Mouse (Mus musculus): ENCODE measurements around the gene Ccr10. TPM values are rescaled to one million over a fixed set of nuclear protein-coding genes. Genes with fewer than 3 reads are reported as not detected.

The Ccr10 gene
- polyA plus RNA-seq, 2 experiments, result not detected

DNA sequence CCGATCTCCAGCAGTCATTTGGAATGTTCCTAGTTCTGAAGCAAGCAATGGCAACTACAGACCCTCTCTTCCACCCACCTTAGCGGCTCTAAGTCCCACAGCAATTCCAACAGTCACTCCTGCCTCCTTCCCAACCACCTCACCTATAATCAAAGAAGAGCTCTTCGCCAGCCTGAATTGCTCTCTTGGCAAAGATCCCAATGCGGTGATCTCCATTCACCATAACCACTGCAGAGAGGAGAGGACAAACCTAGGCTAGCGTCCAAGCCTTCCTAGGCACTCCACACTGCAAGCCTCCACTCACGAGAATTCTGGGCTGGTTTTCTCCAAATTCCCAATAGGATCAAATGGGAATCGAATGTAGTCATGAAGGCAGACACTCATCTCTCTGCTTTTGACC, 17.8 kb upstream of the Ccr10 start:
- Histone ChIP-seq H3K9me3 (ENCODE audit: control insufficient read depth, low read length) (no peaks in the 10 kb centered on the region), H3K9ac (replicated peaks) (no peak overlapping the region), H3K36me3 (replicated peaks; ENCODE audit: control insufficient read depth, insufficient read depth, low read depth) (peaks cover 2% of the 10 kb centered on the region; the same call in 1 of the 2 replicates), H3K4me2 (ENCODE audit: low read depth) (no peak overlapping the region), H3K4me1 (replicated peaks; ENCODE audit: control insufficient read depth in 2 of 2, insufficient read depth in 2 of 2, low read length in 1 of 2) (peaks cover 22 to 32% of the 10 kb centered on the region in 2 experiments), H3K27me3 (ENCODE audit: control insufficient read depth, insufficient read depth, low read length) (no peaks in the 10 kb centered on the region), H3K4me3 (ENCODE audit: insufficient read depth in 1 of 2, low read depth in 2 of 2, low read length in 2 of 2) (no peak overlapping the region), H3K27ac (no peak overlapping the region)
- ATAC-seq (ENCODE audit: insufficient read depth) (no peak), DNase-seq (ENCODE audit: low read depth in 3 of 3, low spot score in 3 of 3) (no peak)
- TF ChIP-seq EP300 (IDR thresholded peaks at IDR 0.05; ENCODE audit: low read depth), result no peak
- no peak for TF ChIP-seq CTCF (IDR thresholded peaks at IDR 0.05; ENCODE audit: low read depth)
- WGBS (ENCODE audit: insufficient replicate concordance), result 75% methylated on average over 7 of the region's 7 CpGs

DNA sequence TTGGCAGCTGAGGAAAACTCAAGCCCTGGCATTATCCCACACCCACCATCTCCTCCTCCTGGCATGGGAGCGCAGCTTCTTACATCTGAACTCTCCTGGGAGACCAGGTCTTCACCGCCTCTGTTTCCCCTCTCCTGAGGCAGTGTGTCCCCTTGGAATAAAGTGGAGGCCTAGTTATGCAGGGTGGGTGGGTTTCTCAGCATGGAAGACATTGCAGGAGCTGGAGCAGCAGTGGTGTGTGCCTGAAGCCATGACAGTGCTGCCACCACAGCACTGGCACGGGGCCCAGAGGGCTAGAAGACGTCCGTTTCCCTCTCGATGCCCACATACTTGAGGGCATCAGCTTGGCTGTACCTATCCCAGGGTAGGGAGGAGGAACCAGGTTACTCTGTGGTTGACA, 17.4 kb upstream of the Ccr10 start:
- Histone ChIP-seq H3K9ac (replicated peaks) (no peak overlapping the region), H3K27me3 (ENCODE audit: control insufficient read depth, insufficient read depth, low read length) (no peaks in the 10 kb centered on the region), H3K4me2 (ENCODE audit: low read depth) (no peak overlapping the region), H3K36me3 (replicated peaks; ENCODE audit: control insufficient read depth, insufficient read depth, low read depth) (no peaks in the 10 kb centered on the region; the same call in 1 of the 2 replicates), H3K4me3 (ENCODE audit: insufficient read depth in 1 of 2, low read depth in 2 of 2, low read length in 2 of 2) (no peak overlapping the region), H3K27ac (no peak overlapping the region), H3K9me3 (ENCODE audit: control insufficient read depth, low read length) (no peaks in the 10 kb centered on the region), H3K4me1 (replicated peaks; ENCODE audit: control insufficient read depth in 2 of 2, insufficient read depth in 2 of 2, low read length in 1 of 2) (peaks cover 22 to 32% of the 10 kb centered on the region in 2 experiments)
- no peak for DNase-seq (ENCODE audit: low read depth in 3 of 3, low spot score in 3 of 3)
- 88% methylated on average over 6 of the region's 6 CpGs for WGBS (ENCODE audit: insufficient replicate concordance)
- no peak for ATAC-seq (ENCODE audit: insufficient read depth)
- no peak for TF ChIP-seq EP300 (IDR thresholded peaks at IDR 0.05; ENCODE audit: low read depth)
- no peak for TF ChIP-seq CTCF (IDR thresholded peaks at IDR 0.05; ENCODE audit: low read depth)

DNA sequence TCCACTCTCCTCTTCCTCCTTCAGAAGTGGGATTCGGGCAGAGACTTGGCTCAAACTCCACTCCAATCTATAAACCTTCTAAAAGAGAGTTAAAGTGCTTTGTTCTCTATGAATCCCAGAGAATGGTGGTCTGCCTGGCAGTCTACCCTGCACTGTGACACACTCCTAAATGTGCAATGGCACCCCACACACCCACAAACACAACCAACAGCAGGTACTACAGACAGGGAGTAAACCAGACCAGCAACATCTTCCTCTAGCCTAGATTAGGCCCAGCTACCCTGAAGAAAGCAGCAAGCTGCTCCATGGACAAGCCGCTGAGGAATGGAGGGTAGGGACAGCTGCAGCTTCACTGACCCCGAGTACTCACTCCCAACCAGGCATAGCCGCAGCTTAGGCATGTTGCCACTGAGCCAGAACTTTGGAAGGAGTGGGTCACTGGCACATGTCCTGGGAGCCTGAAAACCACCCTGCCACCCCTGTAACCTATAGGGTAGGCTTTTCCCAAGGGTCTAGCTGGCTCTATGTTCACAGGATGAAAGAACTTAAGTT, 16.8 kb upstream of the Ccr10 start:
- DNase-seq (ENCODE audit: low read depth in 3 of 3, low spot score in 3 of 3) (no peak), ATAC-seq (ENCODE audit: insufficient read depth) (no peak)
- Histone ChIP-seq H3K27me3 (ENCODE audit: control insufficient read depth, insufficient read depth, low read length) (no peaks in the 10 kb centered on the region), H3K27ac (peak overlapping the region; percentile 2; the same call in 1 of the 2 replicates), H3K36me3 (replicated peaks; ENCODE audit: control insufficient read depth, insufficient read depth, low read depth) (no peaks in the 10 kb centered on the region), H3K9me3 (ENCODE audit: control insufficient read depth, low read length) (no peaks in the 10 kb centered on the region), H3K4me1 (replicated peaks; ENCODE audit: control insufficient read depth in 2 of 2, insufficient read depth in 2 of 2, low read length in 1 of 2) (peaks cover 22 to 32% of the 10 kb centered on the region in 2 experiments), H3K9ac (replicated peaks) (no peak overlapping the region), H3K4me3 (ENCODE audit: insufficient read depth in 1 of 2, low read depth in 2 of 2, low read length in 2 of 2) (no peak overlapping the region), H3K4me2 (ENCODE audit: low read depth) (no peak overlapping the region)
- 83% methylated on average over 4 of the region's 4 CpGs for WGBS (ENCODE audit: insufficient replicate concordance)
- TF ChIP-seq CTCF (IDR thresholded peaks at IDR 0.05; ENCODE audit: low read depth) (no peak), EP300 (IDR thresholded peaks at IDR 0.05; ENCODE audit: low read depth) (no peak)

DNA sequence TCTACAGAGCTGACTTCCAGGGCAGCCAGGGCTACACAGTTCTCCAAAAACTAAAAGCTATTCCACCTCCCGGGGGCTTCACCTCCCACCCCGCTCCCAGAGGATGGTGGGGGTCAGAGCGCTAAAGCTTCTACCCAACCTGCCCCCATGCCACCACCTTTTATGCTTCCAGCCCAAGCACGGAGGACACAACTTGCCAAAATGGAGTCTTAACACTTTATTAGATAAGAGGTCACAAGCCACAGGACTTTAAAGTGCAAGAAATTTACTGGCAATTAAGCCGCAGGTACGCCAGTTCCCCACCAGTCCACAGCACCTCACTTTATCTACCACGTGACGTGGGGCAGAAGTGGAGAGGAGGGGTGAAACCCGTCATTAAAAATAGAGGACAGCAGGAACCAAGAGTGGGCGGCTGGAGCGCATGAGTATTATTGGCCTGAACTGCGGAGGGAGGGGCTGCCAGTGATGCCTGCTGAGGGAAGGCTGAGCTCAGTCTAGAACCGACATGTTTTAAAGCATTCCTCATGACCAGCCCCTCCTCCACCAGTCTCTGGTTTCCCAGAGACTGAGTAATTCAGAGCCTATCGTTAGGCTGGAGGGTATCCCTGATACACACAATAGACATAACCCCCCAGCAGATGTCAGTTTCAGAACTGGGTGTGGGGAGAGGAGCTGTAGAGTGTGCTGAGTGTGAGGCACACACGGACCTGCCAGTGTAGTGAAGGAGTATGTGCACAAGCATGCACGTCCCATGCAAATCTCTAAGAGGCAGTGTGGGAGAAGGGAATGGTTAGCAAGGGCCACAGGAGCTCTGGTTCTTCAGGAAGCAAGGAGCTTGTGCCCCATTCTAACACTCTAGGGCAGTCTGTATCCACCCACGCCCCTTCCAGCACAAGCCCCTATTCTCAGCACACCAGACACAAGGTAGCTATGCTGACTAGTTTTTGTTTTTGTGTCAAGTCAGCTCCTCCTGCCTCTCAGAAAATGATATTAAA, 16.0 kb upstream of the Ccr10 start:
- WGBS (ENCODE audit: insufficient replicate concordance), result 54% methylated on average over 17 of the region's 17 CpGs
- peaks cover 22 to 32% of the 10 kb centered on the region in 2 experiments for H3K4me1 ChIP-seq (replicated peaks; ENCODE audit: control insufficient read depth in 2 of 2, insufficient read depth in 2 of 2, low read length in 1 of 2)
- DNase-seq (ENCODE audit: low read depth in 3 of 3, low spot score in 3 of 3) (no peak), ATAC-seq (ENCODE audit: insufficient read depth) (no peak)
- no peaks in the 10 kb centered on the region for H3K27me3 ChIP-seq (ENCODE audit: control insufficient read depth, insufficient read depth, low read length)
- H3K4me3 ChIP-seq (ENCODE audit: insufficient read depth in 1 of 2, low read depth in 2 of 2, low read length in 2 of 2), result no peak overlapping the region
- H3K9ac ChIP-seq (replicated peaks), result no peak overlapping the region
- peak overlapping the region; percentile 92 for H3K27ac ChIP-seq
- TF ChIP-seq EP300 (IDR thresholded peaks at IDR 0.05; ENCODE audit: low read depth), result no peak
- no peaks in the 10 kb centered on the region for H3K9me3 ChIP-seq (ENCODE audit: control insufficient read depth, low read length)
- no peaks in the 10 kb centered on the region for H3K36me3 ChIP-seq (replicated peaks; ENCODE audit: control insufficient read depth, insufficient read depth, low read depth)
- no peak overlapping the region for H3K4me2 ChIP-seq (ENCODE audit: low read depth)

Data from liver, embryonic 14.5 days (tissue).